Mouse (Mus musculus) left cerebral cortex, postnatal 36 days (tissue): ENCODE results near the gene Tmem247. TPM values are rescaled to one million over a fixed set of nuclear protein-coding genes. Genes with fewer than 3 reads are reported as not detected.

Experiments used
- DNase-seq, 2 experiments: peaks; one replicate each; pipeline ENCODE4 v3.0.0; 2021 to 2022; ENCODE audit warnings: low spot score in 2 of 2, mixed read lengths in 1 of 2
- intact Hi-C: fragments of 180-260 bp; cut with DNase I; formaldehyde crosslinking; loops from one replicate; pipeline ENCODE4 v1.15.1; 2025
- total RNA-seq, 2 experiments: library from RNA; stranded (reverse); gene quantifications; 2 replicates each; pipeline ENCODE4 v1.2.3; 2021

Tmem247 gene
- total RNA-seq, 2 experiments from 2014 or later, result not detected

DNA sequence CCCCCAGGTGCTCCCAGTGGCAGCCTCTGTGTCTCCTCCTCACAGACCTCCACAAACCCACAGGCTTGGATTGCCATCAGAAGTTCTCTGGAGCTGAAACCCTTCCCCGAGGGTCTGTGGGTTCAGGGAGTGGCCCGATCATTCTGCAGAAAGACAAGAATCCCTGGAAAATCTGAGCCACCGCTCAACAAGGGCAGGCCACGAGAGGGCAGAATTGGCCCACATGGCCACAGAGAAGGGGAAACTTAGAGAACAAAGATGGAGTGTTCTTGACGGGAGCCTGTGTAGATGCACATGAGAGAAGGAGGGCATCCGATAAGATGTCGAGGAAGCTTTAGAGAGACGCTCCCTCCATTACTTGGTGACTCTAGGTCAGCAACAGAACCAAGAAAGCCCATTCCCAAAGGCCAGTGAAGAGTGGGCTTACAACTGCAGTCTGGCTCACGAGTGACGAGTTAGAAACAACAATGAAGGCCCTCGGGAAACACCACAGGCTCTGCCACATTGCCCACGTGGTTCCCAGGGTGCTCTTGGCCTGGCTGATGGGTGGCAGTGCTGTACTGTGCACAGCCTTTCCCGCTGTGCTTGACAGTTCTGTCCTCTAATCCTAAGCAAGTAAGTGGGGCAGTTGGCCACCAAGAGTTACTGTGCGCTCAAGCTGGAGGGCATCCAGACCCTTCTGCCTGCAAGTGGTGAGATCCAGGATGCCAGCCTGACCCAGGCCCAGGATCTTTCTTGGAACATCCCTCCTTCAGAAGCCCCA, 7.2 kb upstream of the Tmem247 start:
- intact Hi-C loops, result loop anchor here (5.0 kb wide), 5 partner anchors 93 to 748 kb away; no protein-coding TSS in a partner anchor
- peak; percentile 26 to 38 for DNase-seq

- intact Hi-C loops, result loop anchor here (5.0 kb wide), 1 partner anchor 336 kb away; no protein-coding TSS in a partner anchor
- no peak for DNase-seq
These were observed 5.9 kb upstream of the Tmem247 start for GRCm38 (mm10) chr17:86911261-86911660.

- peak in 1 of 2 experiments; percentile 28 for DNase-seq
These were observed 4.0 kb upstream of the Tmem247 start for GRCm38 (mm10) chr17:86913003-86913607.

DNA sequence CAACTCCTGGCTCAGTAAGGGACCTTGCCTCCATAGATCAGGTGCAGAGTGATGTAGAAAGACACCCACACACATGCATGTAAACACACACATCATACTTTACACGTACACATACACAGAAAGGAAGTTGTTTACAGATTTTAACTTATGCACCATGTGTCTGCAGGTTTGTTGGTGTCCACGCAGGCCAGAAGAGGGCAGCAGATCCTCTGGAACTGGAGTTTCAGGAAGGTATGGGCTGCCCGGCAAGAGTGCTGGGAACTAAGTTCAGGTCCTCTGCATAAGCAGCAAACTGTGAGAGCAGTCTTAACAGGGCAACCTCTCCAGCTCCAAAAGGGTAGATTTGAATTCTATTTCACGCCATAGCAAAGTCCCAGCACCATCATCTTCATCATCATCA, 1.6 kb upstream of the Tmem247 start:
- intact Hi-C loops, result no loop called here

More at GRCm38 (mm10) chr17:86913003-86913607, 4.0 kb upstream of the Tmem247 start:
- intact Hi-C loops, result loop anchor here (5.0 kb wide), 1 partner anchor 334 kb away; no protein-coding TSS in a partner anchor

DNA sequence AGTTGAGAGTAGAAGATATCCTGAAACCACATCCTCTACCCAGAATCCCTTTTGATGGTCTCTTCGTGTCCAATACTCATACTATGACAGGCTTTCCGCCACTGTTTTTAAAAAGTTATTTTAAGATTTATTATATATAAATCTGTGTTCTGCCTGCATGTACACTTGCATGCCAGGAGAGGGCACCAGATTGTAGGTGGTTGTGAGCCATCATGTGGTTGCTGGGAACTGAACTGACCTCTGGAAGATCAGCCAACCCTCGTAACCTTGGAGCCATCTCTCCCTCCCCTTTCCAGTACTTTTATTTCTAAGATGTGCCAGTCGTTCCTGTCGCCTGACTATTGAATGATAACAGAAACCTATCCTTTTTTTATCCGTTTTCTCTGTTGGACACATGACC, 1.6 kb downstream of the Tmem247 start:
- no peak for DNase-seq
- intact Hi-C loops, result loop anchor here (2.0 kb wide), 1 partner anchor 126 kb away; no protein-coding TSS in a partner anchor

More for the DNA sequence above, 1.6 kb upstream of the Tmem247 start:
- DNase-seq, result no peak

DNA sequence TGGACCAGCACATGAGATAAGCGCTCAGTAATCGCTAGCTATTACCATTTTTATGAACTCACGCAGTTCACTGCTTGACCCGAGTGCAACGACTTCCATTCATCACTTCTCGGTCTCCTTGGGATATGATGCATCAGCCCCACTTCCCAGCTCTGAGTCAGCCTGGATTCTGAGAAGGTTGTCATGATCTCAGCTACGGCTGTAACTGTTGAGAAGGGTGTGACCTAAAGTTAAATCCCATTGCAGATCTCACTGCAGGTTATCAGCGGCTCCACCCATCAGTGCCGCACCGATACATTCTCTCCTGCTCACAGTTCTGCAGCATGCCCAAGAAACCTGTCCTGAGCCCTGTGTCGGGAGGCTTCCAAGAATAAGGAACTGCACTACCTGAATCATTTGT, 2.6 kb downstream of the Tmem247 start:
- no peak for DNase-seq
- intact Hi-C loops, result loop anchor here (2.0 to 5.0 kb wide), 2 partner anchors 43 to 125 kb away; partner anchors contain the start of gene Rhoq

DNA sequence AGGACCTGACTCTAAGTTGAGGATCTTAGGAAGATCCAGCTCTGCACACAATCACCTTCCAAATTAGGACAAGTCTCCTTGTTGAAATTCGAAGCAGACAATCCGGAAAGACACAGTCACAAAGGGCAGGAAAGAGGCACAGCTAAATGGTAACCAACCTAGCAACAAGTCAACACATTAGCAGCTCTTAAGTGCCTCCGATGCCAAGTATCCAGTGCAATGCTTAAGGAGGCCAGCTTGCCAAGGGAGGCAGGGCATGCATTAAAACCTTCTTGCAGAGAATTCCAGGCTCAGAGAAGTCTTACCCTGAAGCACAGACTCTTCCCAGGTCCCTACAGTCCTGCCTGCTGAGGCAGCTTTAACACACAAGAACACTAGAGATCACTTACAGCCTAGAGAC, 7.5 kb downstream of the Tmem247 start:
- intact Hi-C loops, result loop anchor here (5.0 kb wide), 1 partner anchor 38 kb away; the partner anchor contains the start of gene Rhoq
- DNase-seq, result no peak

- intact Hi-C loops, result no loop called here
- no peak for DNase-seq
These were observed 9.7 kb downstream of the Tmem247 start for GRCm38 (mm10) chr17:86926836-86927235.

GRCm38 (mm10) chr17:86929355-86929754, 12.2 kb downstream of the Tmem247 start:
- DNase-seq, result no peak
- intact Hi-C loops, result no loop called here

DNA sequence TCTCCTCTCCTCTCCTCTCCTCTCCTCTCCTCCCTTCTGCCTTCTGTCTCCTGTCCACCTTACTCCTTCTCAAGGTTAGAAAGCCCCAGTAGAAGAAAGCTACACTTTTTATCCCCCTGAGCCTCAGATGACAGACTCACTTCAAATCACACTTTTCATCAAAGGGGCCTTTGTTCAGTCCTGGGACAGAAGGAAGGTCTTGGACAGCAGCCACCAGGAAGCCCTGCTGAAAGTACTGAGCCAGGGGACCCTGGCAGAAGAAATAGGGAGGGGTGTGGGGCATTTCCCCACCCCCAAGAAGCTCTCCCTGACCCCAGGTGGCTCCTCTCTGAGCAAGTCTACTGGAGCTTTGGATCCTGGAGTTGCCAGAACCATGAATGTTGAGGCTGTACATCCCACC, 12.8 kb downstream of the Tmem247 start:
- intact Hi-C loops, result no loop called here
- no peak for DNase-seq

- no peak for DNase-seq
- intact Hi-C loops, result no loop called here
These were observed 15.7 kb downstream of the Tmem247 start for GRCm38 (mm10) chr17:86932896-86933295.

GRCm38 (mm10) chr17:86937064-86937463, 19.9 kb downstream of the Tmem247 start:
- no peak for DNase-seq

DNA sequence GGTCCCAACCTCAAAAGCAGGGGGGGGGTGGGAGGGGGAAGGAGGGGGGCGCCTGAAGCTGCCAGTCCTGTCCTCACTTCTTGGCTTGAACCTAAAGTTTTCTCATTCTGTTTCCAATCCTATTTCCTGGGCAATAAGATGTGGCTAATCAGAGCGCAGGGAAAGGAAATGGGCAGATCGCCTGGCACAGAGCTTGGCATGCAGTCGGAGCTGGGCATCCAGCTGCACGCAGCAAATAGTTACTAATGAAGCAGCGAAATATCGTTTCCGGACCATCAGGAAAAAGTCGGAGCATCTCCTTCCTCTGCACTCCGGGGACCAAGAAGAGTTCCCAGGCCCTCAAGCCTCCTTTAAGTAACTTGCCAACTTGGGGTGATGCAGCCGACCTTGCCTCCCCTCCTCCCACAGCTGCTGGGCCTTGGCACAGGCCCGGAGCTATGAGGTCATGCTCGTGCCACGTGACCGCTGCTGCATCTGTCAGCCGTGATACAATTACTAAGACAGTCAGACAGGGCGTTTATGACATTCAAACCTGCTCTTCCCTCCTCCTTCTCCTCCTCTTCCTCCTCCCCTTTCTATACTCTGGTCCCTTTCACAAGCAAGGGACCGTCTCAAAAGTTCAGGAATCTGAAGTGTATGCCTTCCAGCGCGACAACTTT, 20.5 kb downstream of the Tmem247 start:
- peak; percentile 51 to 69 for DNase-seq
- intact Hi-C loops, result loop anchor here (2.0 kb wide), 1 partner anchor 25 kb away; the partner anchor contains the start of gene Rhoq

More at GRCm38 (mm10) chr17:86937064-86937463, 19.9 kb downstream of the Tmem247 start:
- intact Hi-C loops, result no loop called here

DNA sequence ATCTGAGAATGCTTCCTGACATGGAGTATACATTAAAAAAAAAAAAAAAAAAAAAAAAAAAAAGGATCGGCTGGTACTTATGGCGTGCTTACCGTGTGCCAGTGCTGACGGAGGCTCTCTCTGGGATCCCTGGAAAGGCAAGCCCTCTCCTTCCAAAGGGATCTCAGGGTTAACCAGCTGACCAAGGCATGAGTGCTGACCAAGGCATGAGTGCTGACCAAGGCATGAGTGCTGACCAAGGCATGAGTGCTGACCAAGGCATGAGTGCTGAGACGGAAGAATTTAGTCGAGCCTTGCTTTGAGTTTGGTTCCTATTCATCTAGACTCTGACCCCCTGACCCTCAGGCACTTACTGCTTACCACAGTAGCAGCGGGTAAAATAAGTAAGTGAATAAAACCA, 21.5 kb downstream of the Tmem247 start:
- intact Hi-C loops, result loop anchor here (2.0 kb wide), 1 partner anchor 24 kb away; the partner anchor contains the start of gene Rhoq
- DNase-seq, result no peak

GRCm38 (mm10) chr17:86942112-86942511, 25.0 kb downstream of the Tmem247 start:
- intact Hi-C loops, result no loop called here
- no peak for DNase-seq

DNA sequence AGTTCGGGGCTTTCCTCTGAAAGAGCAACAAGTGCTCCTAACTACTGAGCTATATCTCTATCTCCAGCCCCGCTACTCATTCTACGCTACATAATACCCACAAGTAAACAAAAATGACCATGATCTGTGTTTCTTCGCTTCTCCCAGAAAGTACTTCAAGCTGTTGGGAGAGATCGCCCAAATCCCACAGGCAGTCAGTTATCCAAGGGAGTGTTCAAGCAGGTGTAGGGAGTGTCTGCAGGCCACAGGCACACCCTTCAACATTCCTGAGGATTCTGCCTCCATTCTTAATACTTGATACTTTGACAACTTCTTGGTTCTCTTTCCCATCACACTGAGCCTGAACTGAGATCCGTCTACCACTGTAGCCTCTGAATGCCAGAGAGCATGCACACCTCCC, 26.0 kb downstream of the Tmem247 start:
- intact Hi-C loops, result no loop called here

GRCm38 (mm10) chr17:86946078-86946477, 28.9 kb downstream of the Tmem247 start:
- DNase-seq, result no peak
- intact Hi-C loops, result no loop called here

More for the DNA sequence above, 26.0 kb downstream of the Tmem247 start:
- no peak for DNase-seq

GRCm38 (mm10) chr17:86947840-86948796, 31.0 kb downstream of the Tmem247 start, which contains the start of gene Atp6v1e2:
Gene Atp6v1e2, minus strand, starts transcription at chr17:86947897.
- intact Hi-C loops, result no loop called here
- DNase-seq, result no peak

GRCm38 (mm10) chr17:86948801-86949200, 31.7 kb downstream of the Tmem247 start:
- intact Hi-C loops, result no loop called here
- no peak for DNase-seq
